Mouse (Mus musculus): ENCODE results near the gene Trpm5. TPM values are rescaled to one million over a fixed set of nuclear protein-coding genes. Genes with fewer than 3 reads are reported as not detected.

Gene Trpm5
- polyA plus RNA-seq, 1 experiment: 0.03 TPM

DNA sequence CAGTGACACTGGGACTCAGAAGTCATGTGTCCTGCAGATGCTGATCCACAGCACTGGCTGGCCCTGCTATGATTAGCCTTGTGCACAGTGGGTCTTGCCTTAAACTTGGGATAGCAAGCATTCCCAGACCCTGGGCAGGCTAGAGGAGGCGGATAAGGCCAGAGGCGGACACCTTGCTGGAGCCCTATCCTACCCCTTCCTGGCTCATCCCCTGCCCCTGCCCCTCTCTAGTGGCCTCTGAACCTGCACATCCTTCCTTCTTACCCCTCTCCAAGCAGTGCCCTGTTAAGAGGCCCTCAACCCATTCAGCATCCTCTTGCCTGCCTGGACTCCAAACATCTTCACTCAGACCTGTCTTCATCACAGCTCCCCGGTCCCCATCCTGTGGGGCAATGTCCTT, 53.9 kb downstream of the Trpm5 start:
- Histone ChIP-seq H3K36me3 (ENCODE audit: control insufficient read depth, insufficient read depth, low read length) (no peaks in the 10 kb centered on the region), H3K27ac (ENCODE audit: insufficient read depth, low read depth, low read length) (no peak overlapping the region), H3K4me1 (ENCODE audit: control insufficient read depth, insufficient read depth, low read length) (peaks cover 16% of the 10 kb centered on the region), H3K4me3 (ENCODE audit: insufficient read depth, low read depth, low read length) (no peak overlapping the region), H3K27me3 (replicated peaks; ENCODE audit: control insufficient read depth, insufficient read depth, low read length) (no peaks in the 10 kb centered on the region)
- no peak for TF ChIP-seq POLR2A (IDR thresholded peaks at IDR 0.05; ENCODE audit: low read depth, low read length)
- TF ChIP-seq CTCF (conservative IDR thresholded peaks at IDR 0.05; ENCODE audit: insufficient read depth, insufficient read length, low read depth, low read length): no peak
- 94% methylated on average over 3 of the region's 3 CpGs for WGBS
- no peak for DNase-seq

DNA sequence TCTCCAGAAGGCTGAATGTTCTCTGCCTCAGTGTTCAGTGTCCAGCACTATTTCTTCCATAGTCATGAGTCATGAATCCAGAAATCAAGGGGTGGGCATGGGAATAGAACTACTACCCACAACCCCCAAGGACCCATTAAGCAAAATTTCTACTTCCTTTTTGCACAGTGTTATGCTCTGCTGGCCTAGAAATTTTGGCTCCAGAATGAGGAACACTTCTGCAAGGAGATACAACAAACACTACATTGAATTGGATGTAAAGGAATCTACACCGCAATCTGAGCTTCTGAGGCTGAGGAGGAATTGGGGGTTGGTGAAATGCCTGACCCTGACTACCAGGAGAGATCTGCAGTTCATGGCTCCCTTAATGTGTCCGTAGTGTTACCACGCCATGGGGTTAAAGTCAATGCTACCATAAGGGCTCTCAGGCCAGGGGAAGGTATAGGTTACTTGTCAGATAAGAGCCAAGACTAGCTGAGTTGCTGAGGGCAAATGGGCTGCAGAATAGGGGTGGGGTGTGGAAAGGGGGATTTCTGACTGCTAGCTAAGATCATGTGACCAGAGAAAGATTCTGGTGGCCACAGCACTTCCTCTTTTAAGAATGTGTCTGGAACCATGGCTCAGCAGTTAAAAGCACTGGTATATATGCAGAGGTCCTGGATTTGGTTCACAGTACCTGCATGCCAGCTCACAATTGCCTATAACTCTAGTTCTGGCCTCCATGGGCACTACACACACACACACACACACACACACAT, 56.1 kb downstream of the Trpm5 start:
- 94% methylated on average over 3 of the region's 3 CpGs for WGBS
- DNase-seq: no peak
- H3K4me3 ChIP-seq (ENCODE audit: insufficient read depth, low read depth, low read length): no peak overlapping the region
- H3K4me1 ChIP-seq (ENCODE audit: control insufficient read depth, insufficient read depth, low read length): peaks cover 16% of the 10 kb centered on the region
- H3K36me3 ChIP-seq (ENCODE audit: control insufficient read depth, insufficient read depth, low read length): no peaks in the 10 kb centered on the region
- no peaks in the 10 kb centered on the region for H3K27me3 ChIP-seq (replicated peaks; ENCODE audit: control insufficient read depth, insufficient read depth, low read length)
- no peak overlapping the region for H3K27ac ChIP-seq (ENCODE audit: insufficient read depth, low read depth, low read length)
- TF ChIP-seq CTCF (conservative IDR thresholded peaks at IDR 0.05; ENCODE audit: insufficient read depth, insufficient read length, low read depth, low read length) (no peak), POLR2A (IDR thresholded peaks at IDR 0.05; ENCODE audit: low read depth, low read length) (no peak)

- TF ChIP-seq POLR2A (IDR thresholded peaks at IDR 0.05; ENCODE audit: low read depth, low read length): no peak
- TF ChIP-seq CTCF (conservative IDR thresholded peaks at IDR 0.05; ENCODE audit: insufficient read depth, insufficient read length, low read depth, low read length): no peak
- H3K36me3 ChIP-seq (ENCODE audit: control insufficient read depth, insufficient read depth, low read length): no peaks in the 10 kb centered on the region
- 89% methylated on average over 4 of the region's 4 CpGs for WGBS
- H3K27ac ChIP-seq (ENCODE audit: insufficient read depth, low read depth, low read length): no peak overlapping the region
- peaks cover 8% of the 10 kb centered on the region for H3K4me1 ChIP-seq (ENCODE audit: control insufficient read depth, insufficient read depth, low read length)
- H3K4me3 ChIP-seq (ENCODE audit: insufficient read depth, low read depth, low read length): no peak overlapping the region
- no peak for DNase-seq
- H3K27me3 ChIP-seq (replicated peaks; ENCODE audit: control insufficient read depth, insufficient read depth, low read length): no peaks in the 10 kb centered on the region
Measured at GRCm38 (mm10) chr7:143037306-143037705, 57.1 kb downstream of the Trpm5 start.

DNA sequence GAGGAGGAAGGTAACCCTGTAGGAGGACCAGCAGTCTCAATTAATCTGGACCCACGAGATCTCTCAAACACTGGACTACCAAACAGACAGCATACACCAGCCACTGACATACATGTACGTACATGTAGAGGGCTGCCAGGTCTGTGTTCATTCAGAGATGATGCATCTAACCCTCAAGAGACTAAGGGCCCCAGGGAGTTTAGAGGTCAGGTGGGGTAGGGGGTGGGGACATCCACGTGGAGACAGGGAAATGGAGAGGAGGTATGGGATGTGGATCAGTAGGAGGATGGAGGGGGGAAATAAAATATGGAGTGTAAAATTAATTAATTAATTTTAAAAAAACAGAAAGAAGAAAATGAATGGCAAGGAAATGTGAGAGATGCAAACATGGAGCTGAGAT, 57.7 kb downstream of the Trpm5 start:
- Histone ChIP-seq H3K27ac (ENCODE audit: insufficient read depth, low read depth, low read length) (no peak overlapping the region), H3K4me1 (ENCODE audit: control insufficient read depth, insufficient read depth, low read length) (peaks cover 3% of the 10 kb centered on the region), H3K36me3 (ENCODE audit: control insufficient read depth, insufficient read depth, low read length) (no peaks in the 10 kb centered on the region), H3K27me3 (replicated peaks; ENCODE audit: control insufficient read depth, insufficient read depth, low read length) (no peaks in the 10 kb centered on the region), H3K4me3 (ENCODE audit: insufficient read depth, low read depth, low read length) (no peak overlapping the region)
- WGBS: 83% methylated on average over 3 of the region's 3 CpGs
- TF ChIP-seq CTCF (conservative IDR thresholded peaks at IDR 0.05; ENCODE audit: insufficient read depth, insufficient read length, low read depth, low read length): no peak
- TF ChIP-seq POLR2A (IDR thresholded peaks at IDR 0.05; ENCODE audit: low read depth, low read length): no peak
- DNase-seq: no peak

DNA sequence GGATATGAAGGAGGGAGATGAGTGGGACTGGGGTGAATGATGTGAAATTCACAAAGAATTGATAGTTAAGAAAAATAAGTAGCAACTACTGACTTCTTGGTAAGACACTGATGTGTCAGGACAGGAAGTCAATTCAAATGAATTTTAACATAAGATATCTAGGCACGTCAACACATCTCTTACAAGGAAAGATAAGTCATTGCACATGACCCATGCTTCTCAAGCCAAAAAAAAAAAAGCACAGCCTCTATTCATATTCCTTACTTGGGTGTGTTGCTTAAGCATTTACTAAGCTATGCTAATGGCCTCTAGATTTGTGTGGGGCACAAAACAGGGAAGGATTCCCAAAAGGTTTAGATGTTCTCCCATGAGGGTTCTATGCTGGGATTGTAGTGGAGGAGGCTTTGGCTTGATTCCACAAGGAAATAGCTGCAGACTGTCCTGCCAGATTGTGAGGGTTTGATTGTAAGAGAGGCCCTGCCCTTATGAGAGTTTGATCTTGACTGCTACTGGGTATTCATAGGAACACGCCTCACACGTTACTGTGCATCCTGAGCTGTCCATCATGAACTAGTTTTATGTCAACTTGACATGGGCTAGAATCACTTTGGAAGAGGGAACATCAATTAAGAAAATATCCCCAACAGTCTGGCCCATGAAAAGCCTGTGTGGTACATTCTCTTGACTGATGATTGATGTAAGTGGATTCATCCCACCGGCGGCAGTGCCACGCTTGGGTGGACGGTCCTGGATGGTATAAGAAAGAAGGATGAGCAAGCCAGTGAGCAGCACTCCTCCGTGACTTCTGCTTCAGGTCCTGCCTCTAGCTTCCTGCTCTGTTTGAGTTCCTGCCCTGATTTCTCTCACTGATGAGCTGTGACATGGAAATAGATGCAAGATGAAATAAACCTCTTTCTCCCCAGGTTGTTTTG, 59.7 kb downstream of the Trpm5 start:
- Histone ChIP-seq H3K4me3 (ENCODE audit: insufficient read depth, low read depth, low read length) (no peak overlapping the region), H3K36me3 (ENCODE audit: control insufficient read depth, insufficient read depth, low read length) (no peaks in the 10 kb centered on the region), H3K4me1 (ENCODE audit: control insufficient read depth, insufficient read depth, low read length) (no peaks in the 10 kb centered on the region), H3K27ac (ENCODE audit: insufficient read depth, low read depth, low read length) (no peak overlapping the region), H3K27me3 (replicated peaks; ENCODE audit: control insufficient read depth, insufficient read depth, low read length) (no peaks in the 10 kb centered on the region)
- peak; percentile 52 for DNase-seq
- WGBS: 76% methylated on average over 8 of the region's 8 CpGs
- TF ChIP-seq CTCF (conservative IDR thresholded peaks at IDR 0.05; ENCODE audit: insufficient read depth, insufficient read length, low read depth, low read length) (no peak), POLR2A (IDR thresholded peaks at IDR 0.05; ENCODE audit: low read depth, low read length) (no peak)

- no peak for DNase-seq
- Histone ChIP-seq H3K27me3 (replicated peaks; ENCODE audit: control insufficient read depth, insufficient read depth, low read length) (no peaks in the 10 kb centered on the region), H3K4me3 (ENCODE audit: insufficient read depth, low read depth, low read length) (no peak overlapping the region), H3K4me1 (ENCODE audit: control insufficient read depth, insufficient read depth, low read length) (no peaks in the 10 kb centered on the region), H3K36me3 (ENCODE audit: control insufficient read depth, insufficient read depth, low read length) (no peaks in the 10 kb centered on the region), H3K27ac (ENCODE audit: insufficient read depth, low read depth, low read length) (no peak overlapping the region)
- TF ChIP-seq POLR2A (IDR thresholded peaks at IDR 0.05; ENCODE audit: low read depth, low read length) (no peak), CTCF (conservative IDR thresholded peaks at IDR 0.05; ENCODE audit: insufficient read depth, insufficient read length, low read depth, low read length) (no peak)
- WGBS: 87% methylated on average over 2 of the region's 2 CpGs
Measured at GRCm38 (mm10) chr7:143034112-143034511, 60.3 kb downstream of the Trpm5 start.

DNA sequence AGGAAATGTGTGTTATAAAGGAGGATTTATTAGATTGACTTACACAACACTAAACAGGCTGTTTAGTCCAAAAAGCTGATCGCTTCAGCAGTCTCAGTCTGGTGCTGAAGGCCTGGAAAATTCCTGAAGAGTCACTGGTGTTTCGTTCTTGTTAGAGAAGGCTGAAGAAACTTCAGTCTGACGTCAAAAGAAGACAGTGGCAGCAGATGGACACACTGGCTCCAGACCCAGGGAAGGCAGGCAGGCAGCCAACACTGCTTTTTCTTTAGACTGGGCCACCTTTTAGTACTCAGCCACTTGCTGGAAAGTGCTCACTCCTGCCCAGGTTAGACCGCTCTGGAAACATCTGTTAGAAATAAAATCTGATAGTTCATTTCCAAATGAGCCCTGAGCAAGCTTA, 60.9 kb downstream of the Trpm5 start:
- no peak overlapping the region for H3K27ac ChIP-seq (ENCODE audit: insufficient read depth, low read depth, low read length)
- H3K36me3 ChIP-seq (ENCODE audit: control insufficient read depth, insufficient read depth, low read length): no peaks in the 10 kb centered on the region
- TF ChIP-seq POLR2A (IDR thresholded peaks at IDR 0.05; ENCODE audit: low read depth, low read length) (no peak), CTCF (conservative IDR thresholded peaks at IDR 0.05; ENCODE audit: insufficient read depth, insufficient read length, low read depth, low read length) (no peak)
- H3K4me3 ChIP-seq (ENCODE audit: insufficient read depth, low read depth, low read length): no peak overlapping the region
- DNase-seq: peak; percentile 46
- WGBS: 82% methylated on average over 4 of the region's 4 CpGs
- no peaks in the 10 kb centered on the region for H3K4me1 ChIP-seq (ENCODE audit: control insufficient read depth, insufficient read depth, low read length)
- H3K27me3 ChIP-seq (replicated peaks; ENCODE audit: control insufficient read depth, insufficient read depth, low read length): no peaks in the 10 kb centered on the region

Measured in kidney, adult 2 months (tissue).